Mouse (Mus musculus) kidney, embryonic 15.5 days (tissue): ENCODE data around the gene Glrx. TPM values are rescaled to one million over a fixed set of nuclear protein-coding genes. Genes with fewer than 3 reads are reported as not detected.
"Not testable (repeated sequence)": the region's sequence is repeated elsewhere in the genome, so short reads cannot be mapped to it uniquely, and the experiment has no call there.

Source experiments
- ATAC-seq: fragments of 200-750 bp; cut with Nextera tagmentation; replicated peaks from 2 replicates; pipeline ENCODE4 v1.8.0; 2017; ENCODE audit warnings: moderate TSS enrichment; ENCODE audit not compliant: low FRiP score
- H3K27ac ChIP-seq: fragments of 300-500 bp; sonication (generic); 2 replicates; pipeline ENCODE4 v1.5.1; 2015; ENCODE audit warnings: mild to moderate bottlenecking, inconsistent platforms
- H3K27me3 ChIP-seq: fragments of 300-500 bp; sonication (generic); 2 replicates; pipeline ENCODE4 v1.6.1; 2015; ENCODE audit warnings: inconsistent platforms
- H3K36me3 ChIP-seq: fragments of 300-500 bp; sonication (generic); 2 replicates; pipeline ENCODE4 v1.6.1; 2015; ENCODE audit warnings: inconsistent platforms
- H3K4me1 ChIP-seq: fragments of 300-500 bp; sonication (generic); 2 replicates; pipeline ENCODE4 v1.6.1; 2015; ENCODE audit warnings: inconsistent platforms
- H3K4me2 ChIP-seq: fragments of 300-500 bp; sonication (generic); 2 replicates; pipeline ENCODE4 v1.6.1; 2015; ENCODE audit warnings: moderate library complexity, mild to moderate bottlenecking, inconsistent platforms
- H3K4me3 ChIP-seq: fragments of 300-500 bp; sonication (generic); replicated peaks from 2 replicates; pipeline ENCODE4 v1.5.1; 2015; ENCODE audit warnings: mild to moderate bottlenecking, inconsistent platforms
- H3K9ac ChIP-seq: fragments of 300-500 bp; sonication (generic); 2 replicates; pipeline ENCODE4 v1.6.1; 2015; ENCODE audit warnings: mild to moderate bottlenecking, inconsistent platforms
- H3K9me3 ChIP-seq: fragments of 300-500 bp; sonication (generic); replicated peaks from 2 replicates; pipeline ENCODE4 v1.6.1; 2016; ENCODE audit warnings: inconsistent platforms
- WGBS: fragments of 180-500 bp; shearing (Covaris S2); methylation state at CpG from one replicate; pipeline ENCODE4 v1.1.7; 2015; ENCODE audit warnings: mixed read lengths; 5-methylcytosine and 5-hydroxymethylcytosine counted together
- polyA plus RNA-seq: library from polyadenylated mRNA; unstranded; fragments of >200 nt; fragmentation: Nextera tagmentation; extraction: Ambion mirVana; gene quantifications from 2 replicates; pipeline ENCODE4 v1.2.1, GENCODE M21; 2015

Glrx gene
- polyA plus RNA-seq, 1 experiment from 2014 or later, result 43.3 TPM

- Histone ChIP-seq H3K4me1 (no peaks in the 10 kb centered on the region), H3K4me3 (no peak overlapping the region), H3K9ac (no peak overlapping the region), H3K4me2 (no peak overlapping the region), H3K9me3 (no peaks in the 10 kb centered on the region), H3K27me3 (no peaks in the 10 kb centered on the region), H3K36me3 (peaks cover 37% of the 10 kb centered on the region), H3K27ac (no peak overlapping the region)
- no peak for ATAC-seq
- 78% methylated on average over 2 of the region's 2 CpGs for WGBS
Observed at GRCm38 (mm10) chr13:75867876-75868275, 28.2 kb downstream of the Glrx start.

GRCm38 (mm10) chr13:75874608-75875376 is 35.1 kb downstream of the Glrx start:
- no peak overlapping the region for H3K27ac ChIP-seq
- no peak for ATAC-seq
- no peaks in the 10 kb centered on the region for H3K4me1 ChIP-seq
- peaks cover 67% of the 10 kb centered on the region for H3K36me3 ChIP-seq
- no peaks in the 10 kb centered on the region for H3K27me3 ChIP-seq
- H3K4me2 ChIP-seq, result no peak overlapping the region
- no peak overlapping the region for H3K4me3 ChIP-seq
- no peaks in the 10 kb centered on the region for H3K9me3 ChIP-seq
- 96% methylated on average over 4 of the region's 4 CpGs for WGBS
- no peak overlapping the region for H3K9ac ChIP-seq

GRCm38 (mm10) chr13:75876188-75876587 is 36.5 kb downstream of the Glrx start:
- H3K9ac ChIP-seq, H3K27ac ChIP-seq, H3K4me1 ChIP-seq, H3K9me3 ChIP-seq, H3K4me2 ChIP-seq, ATAC-seq, H3K4me3 ChIP-seq, H3K27me3 ChIP-seq: not testable (repeated sequence)
- peaks cover 61% of the 10 kb centered on the region for H3K36me3 ChIP-seq
- WGBS, result 82% methylated on average over 7 of the region's 7 CpGs

DNA sequence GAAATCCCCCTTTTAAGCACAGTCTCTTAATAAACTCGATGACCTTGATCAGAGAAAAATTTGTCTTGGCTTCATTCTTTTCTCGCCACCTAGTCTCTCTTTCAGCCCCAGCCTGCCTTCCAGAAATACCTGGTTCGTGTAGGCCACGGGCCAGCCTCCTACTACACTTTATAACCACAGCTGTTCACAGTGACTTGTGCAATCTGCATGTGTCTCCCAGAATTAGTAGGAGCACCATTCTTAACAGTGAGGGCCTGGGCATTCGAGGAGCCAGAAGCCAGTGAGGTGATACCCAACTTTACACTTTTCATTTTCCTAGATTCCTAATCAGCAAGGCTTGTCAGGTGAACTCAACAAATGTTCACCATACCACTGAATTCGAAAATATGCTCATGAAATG is 36.9 kb downstream of the Glrx start:
- H3K9ac ChIP-seq, result no peak overlapping the region

DNA sequence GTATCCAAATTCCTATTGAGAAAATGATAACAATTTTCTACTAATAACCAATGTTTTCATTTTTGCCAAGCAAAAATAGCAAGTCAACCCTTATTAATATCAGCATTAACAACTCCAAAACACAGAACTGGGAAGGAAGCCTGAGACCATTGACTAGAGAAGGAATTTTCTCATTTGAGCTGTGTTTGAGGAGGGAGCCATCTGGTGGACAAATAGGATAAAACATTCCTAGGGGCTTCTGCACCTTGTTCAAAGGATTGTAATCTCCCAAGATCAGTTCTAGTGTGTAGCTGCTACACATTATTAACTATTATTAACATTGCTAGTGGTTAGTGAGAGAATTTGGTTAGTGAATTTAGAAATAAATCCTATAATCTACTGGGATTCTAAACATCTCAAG is 38.2 kb downstream of the Glrx start:
- H3K27ac ChIP-seq, result no peak overlapping the region
- no peaks in the 10 kb centered on the region for H3K9me3 ChIP-seq
- H3K4me2 ChIP-seq, result no peak overlapping the region
- no peaks in the 10 kb centered on the region for H3K27me3 ChIP-seq
- no peak overlapping the region for H3K4me3 ChIP-seq
- H3K4me1 ChIP-seq, result no peaks in the 10 kb centered on the region
- H3K36me3 ChIP-seq, result peaks cover 59% of the 10 kb centered on the region
- no peak overlapping the region for H3K9ac ChIP-seq
- ATAC-seq, result no peak

More for the DNA sequence above, 36.9 kb downstream of the Glrx start:
- Histone ChIP-seq H3K27me3 (no peaks in the 10 kb centered on the region), H3K27ac (no peak overlapping the region), H3K4me1 (no peaks in the 10 kb centered on the region), H3K4me2 (no peak overlapping the region), H3K36me3 (peaks cover 57% of the 10 kb centered on the region), H3K4me3 (no peak overlapping the region), H3K9me3 (no peaks in the 10 kb centered on the region)
- ATAC-seq, result no peak
- 85% methylated on average over 6 of the region's 6 CpGs for WGBS

GRCm38 (mm10) chr13:75879756-75880155 is 40.1 kb downstream of the Glrx start:
- Histone ChIP-seq H3K4me2 (no peak overlapping the region), H3K27ac (no peak overlapping the region), H3K9ac (no peak overlapping the region), H3K9me3 (no peaks in the 10 kb centered on the region), H3K36me3 (peaks cover 56% of the 10 kb centered on the region), H3K4me1 (no peaks in the 10 kb centered on the region), H3K27me3 (no peaks in the 10 kb centered on the region), H3K4me3 (no peak overlapping the region)
- WGBS, result 82% methylated on average over 3 of the region's 3 CpGs
- ATAC-seq, result no peak

GRCm38 (mm10) chr13:75880501-75880900 is 40.8 kb downstream of the Glrx start:
- H3K4me2 ChIP-seq, result no peak overlapping the region
- no peak overlapping the region for H3K4me3 ChIP-seq
- no peak overlapping the region for H3K27ac ChIP-seq
- WGBS, result 71% methylated on average over 2 of the region's 2 CpGs
- no peaks in the 10 kb centered on the region for H3K9me3 ChIP-seq
- no peak for ATAC-seq
- no peaks in the 10 kb centered on the region for H3K4me1 ChIP-seq
- no peaks in the 10 kb centered on the region for H3K27me3 ChIP-seq
- H3K36me3 ChIP-seq, result peaks cover 56% of the 10 kb centered on the region
- no peak overlapping the region for H3K9ac ChIP-seq

DNA sequence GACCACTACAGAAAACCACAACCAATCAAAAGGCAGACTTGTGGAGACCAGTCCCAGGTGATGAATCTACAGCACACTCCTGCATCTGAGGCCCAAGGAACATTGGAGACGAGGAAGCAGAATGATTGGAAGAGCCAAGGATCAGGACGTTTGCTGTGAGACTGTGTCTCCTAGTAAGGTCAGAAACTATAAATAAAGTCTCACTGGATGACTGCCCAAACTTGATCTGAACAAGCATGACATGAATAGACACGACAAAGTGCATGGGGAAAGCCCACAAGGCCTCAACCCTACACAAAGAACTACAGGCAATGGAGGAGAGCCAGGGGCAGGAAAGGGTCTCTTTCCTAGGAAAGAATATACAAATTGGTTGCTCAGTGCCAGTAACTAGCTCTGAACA is 44.1 kb downstream of the Glrx start:
- WGBS, result 66% methylated on average over 3 of the region's 3 CpGs

GRCm38 (mm10) chr13:75891868-75892267 is 52.2 kb downstream of the Glrx start:
- Histone ChIP-seq H3K4me3 (no peak overlapping the region), H3K4me1 (no peaks in the 10 kb centered on the region), H3K36me3 (peaks cover 60% of the 10 kb centered on the region), H3K9ac (no peak overlapping the region), H3K9me3 (0 out of 2 replicates have a peak, but pooled peaks cover 2% of the 10 kb centered on the region), H3K27me3 (no peaks in the 10 kb centered on the region), H3K27ac (no peak overlapping the region), H3K4me2 (no peak overlapping the region)
- no peak for ATAC-seq
- WGBS, result 92% methylated on average over 4 of the region's 4 CpGs

More for the DNA sequence above, 44.1 kb downstream of the Glrx start:
- Histone ChIP-seq H3K9ac (no peak overlapping the region), H3K36me3 (peaks cover 50% of the 10 kb centered on the region), H3K4me2 (no peak overlapping the region), H3K4me3 (no peak overlapping the region), H3K4me1 (no peaks in the 10 kb centered on the region), H3K9me3 (0 out of 2 replicates have a peak, but pooled peaks cover 9% of the 10 kb centered on the region), H3K27ac (no peak overlapping the region), H3K27me3 (no peaks in the 10 kb centered on the region)
- no peak for ATAC-seq

GRCm38 (mm10) chr13:75892291-75892690 is 52.6 kb downstream of the Glrx start:
- no peak overlapping the region for H3K4me2 ChIP-seq
- no peak for ATAC-seq
- 0 out of 2 replicates have a peak, but pooled peaks cover under 1% of the 10 kb centered on the region for H3K9me3 ChIP-seq
- no peak overlapping the region for H3K4me3 ChIP-seq
- no peak overlapping the region for H3K27ac ChIP-seq
- no peaks in the 10 kb centered on the region for H3K4me1 ChIP-seq
- 90% methylated on average over 3 of the region's 3 CpGs for WGBS
- H3K27me3 ChIP-seq, result no peaks in the 10 kb centered on the region
- no peak overlapping the region for H3K9ac ChIP-seq
- peaks cover 57% of the 10 kb centered on the region for H3K36me3 ChIP-seq

DNA sequence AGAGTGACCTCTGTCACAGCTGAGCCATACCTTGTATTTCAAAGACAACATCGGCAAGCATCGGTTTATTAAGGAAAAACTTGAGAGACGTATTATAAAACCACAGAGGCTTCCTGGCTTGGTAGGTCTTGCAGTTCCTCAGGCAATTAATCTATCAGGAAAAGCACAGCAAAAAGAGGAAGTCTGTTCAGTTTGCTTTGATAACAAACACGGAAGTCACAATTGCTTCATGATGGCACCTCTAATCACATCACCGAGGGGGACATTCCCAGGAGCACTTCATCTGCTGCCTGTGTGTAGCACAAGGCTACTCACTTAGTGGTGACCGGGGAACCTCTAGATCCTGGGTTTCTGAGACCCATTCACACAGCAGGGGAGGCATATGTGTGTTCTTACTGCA is 53.2 kb downstream of the Glrx start:
- H3K9ac ChIP-seq, result no peak overlapping the region

More for the DNA sequence above, 53.2 kb downstream of the Glrx start:
- Histone ChIP-seq H3K27ac (no peak overlapping the region), H3K4me2 (no peak overlapping the region), H3K27me3 (no peaks in the 10 kb centered on the region), H3K4me3 (no peak overlapping the region), H3K9me3 (no peaks in the 10 kb centered on the region), H3K4me1 (no peaks in the 10 kb centered on the region), H3K36me3 (peaks cover 56% of the 10 kb centered on the region)
- WGBS, result 63% methylated on average over 6 of the region's 6 CpGs
- ATAC-seq, result no peak
